Mouse (Mus musculus) kidney, adult 2 months (tissue): ENCODE data around the gene Syt8.

Experiments used
- CTCF ChIP-seq: fragments of 200-500 bp; conservative IDR thresholded peaks from 2 replicates; pipeline ENCODE4 v1.5.1; 2011; ENCODE audit warnings: low read depth, mild to moderate bottlenecking, control low read depth, low read length, moderate library complexity, mixed read lengths; ENCODE audit not compliant: insufficient read depth, insufficient read length
- POLR2A ChIP-seq: fragments of 200-500 bp; IDR thresholded peaks from one replicate; pipeline ENCODE4 v1.6.1; 2011; ENCODE audit warnings: low read depth, low read length, control low read depth

GRCm38 (mm10) chr7:142431106-142431505 lies 3.5 kb upstream of the Syt8 start:
- TF ChIP-seq CTCF: no peak
- TF ChIP-seq POLR2A: no peak
